Mouse (Mus musculus) brain, adult 2 months (tissue): ENCODE results near the gene Myo1d.

Experiments
- DNase-seq: peaks from one replicate; pipeline ENCODE4 v3.0.0; 2011; ENCODE audit warnings: low read depth, low spot score

Myo1d gene

DNA sequence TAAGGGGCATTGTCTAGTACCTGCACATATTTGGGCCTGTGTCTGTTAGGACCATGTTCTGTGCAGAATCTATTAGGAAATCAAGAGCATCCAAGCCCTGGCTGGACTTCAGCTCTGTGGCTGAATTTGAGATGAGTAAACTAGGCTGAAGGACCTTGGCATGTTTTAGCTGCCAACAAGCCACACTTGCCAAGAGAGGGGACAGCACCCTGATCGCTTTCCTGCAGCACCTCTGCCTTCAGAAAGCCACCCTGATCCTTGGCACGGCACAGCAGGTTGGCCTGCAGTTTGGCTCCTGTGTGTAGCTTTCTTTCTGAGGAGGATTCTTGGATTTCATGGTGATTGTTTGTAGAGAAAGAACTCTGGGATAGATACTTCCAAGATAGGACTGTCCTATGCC is 1.7 kb upstream of the Myo1d start:
- DNase-seq = no peak

DNA sequence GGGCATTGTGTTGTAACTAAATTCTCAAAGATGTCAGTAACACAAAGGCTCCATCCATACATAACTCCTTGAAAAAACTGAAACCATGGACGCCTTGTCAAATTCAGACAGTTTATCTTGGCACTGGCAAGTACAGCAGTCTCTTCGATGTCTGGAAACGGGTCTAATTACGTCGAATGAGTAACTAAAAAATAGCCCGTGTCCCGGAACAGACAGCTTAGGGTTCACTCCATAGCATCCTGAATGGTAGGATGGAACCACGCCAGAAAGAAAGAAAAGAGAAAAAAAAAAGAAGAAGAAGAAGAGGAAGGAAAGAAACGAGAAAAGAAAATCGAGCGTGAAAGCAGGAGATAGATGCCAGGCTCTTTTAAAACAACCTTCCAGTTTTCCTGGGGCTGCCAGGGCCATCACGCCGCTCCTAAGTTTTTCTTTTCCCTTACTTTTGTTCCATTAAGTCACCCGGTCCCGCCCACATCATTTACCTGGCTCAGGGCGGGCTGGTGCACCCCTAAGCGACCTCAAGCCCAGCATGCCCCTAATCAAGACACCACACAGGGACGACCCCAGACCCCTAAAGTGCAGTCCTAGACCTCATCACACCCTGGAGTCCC is 804 bp downstream of the Myo1d start:
- no peak for DNase-seq

DNA sequence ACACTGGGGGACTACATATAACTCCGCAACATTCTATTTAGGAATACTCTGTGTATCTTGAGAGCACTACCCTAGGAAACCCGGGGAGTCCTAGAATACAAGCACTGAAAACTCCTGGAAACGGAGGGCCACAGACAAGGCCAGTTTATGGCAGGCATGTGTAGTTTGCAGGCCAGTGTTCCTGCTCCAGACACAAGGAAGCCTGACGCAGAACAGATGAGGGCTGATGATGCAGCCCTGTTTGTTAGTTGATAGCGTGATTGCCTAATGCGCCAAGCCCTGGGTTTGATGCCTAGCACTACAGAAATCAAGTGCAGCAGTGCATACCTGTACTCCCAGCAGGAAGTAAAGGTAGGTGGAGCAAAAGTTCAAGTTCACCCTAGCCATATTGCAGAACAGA is 1.7 kb downstream of the Myo1d start:
- DNase-seq = peak; percentile 16

DNA sequence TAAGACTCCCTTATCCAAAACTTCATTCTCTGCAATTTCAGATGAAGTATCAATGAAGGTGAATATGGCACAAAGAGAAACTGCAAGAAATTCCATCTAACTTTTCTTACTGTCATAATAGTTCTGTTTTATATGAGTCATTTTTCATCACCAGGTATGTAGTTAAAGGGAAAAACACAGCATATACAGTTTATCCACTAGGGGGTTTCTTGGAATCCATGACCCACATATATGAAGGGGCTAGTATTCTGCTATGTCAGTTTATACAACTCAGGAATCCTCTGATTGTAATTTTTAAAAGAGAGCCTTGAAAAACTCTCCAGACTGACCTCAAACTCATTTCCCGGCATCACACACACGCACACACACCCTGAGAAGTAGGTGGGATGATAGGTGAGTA is 2.1 kb downstream of the Myo1d start:
- no peak for DNase-seq

DNA sequence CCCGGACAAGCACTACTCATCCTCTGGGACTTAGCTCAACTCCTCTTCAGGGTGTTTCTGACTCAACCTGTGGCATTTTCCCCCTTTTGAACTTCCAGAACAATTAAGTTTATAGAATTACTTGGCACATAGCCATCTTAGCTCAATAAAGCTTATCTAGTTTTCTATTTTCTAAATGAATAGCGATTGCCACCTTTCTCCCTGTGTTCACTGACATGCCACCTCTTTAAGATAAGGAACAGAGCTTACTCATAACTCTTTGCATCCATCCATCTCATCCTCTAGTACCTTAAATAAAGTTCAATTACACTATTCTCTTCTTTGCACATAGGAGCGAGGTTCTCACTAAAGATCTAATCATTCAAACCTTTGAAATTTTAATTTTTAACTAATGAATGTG is 4.3 kb downstream of the Myo1d start:
- no peak for DNase-seq

DNA sequence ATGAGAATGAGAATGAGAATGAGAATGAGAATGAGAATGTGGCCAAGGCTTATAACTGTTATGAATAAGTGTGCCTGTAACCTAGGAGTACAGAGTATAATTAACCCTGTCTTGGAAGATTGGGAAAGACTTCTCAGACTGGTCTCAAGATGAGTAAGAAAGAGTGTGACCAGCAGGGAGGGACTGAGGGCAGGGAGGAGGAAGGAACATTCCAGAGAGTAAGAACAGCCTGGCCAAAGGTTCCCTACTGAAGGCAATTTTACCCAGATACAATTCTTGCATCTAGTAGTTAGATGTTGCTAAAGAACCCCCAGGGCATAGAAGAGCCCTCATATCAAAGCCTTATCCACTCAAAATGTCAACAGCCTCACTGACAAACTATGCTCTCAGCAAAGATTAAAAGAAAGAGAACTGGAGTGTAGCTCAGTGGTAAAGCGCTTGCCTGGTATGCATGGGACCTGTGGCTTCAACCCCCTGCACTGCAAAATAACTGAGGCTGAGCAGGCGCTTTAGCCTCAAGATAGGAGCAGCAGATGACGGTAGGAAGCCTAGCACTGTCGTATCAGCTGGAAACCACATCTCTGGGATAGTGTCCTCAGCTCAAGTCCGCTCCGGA is 7.1 kb downstream of the Myo1d start:
- DNase-seq = no peak

DNA sequence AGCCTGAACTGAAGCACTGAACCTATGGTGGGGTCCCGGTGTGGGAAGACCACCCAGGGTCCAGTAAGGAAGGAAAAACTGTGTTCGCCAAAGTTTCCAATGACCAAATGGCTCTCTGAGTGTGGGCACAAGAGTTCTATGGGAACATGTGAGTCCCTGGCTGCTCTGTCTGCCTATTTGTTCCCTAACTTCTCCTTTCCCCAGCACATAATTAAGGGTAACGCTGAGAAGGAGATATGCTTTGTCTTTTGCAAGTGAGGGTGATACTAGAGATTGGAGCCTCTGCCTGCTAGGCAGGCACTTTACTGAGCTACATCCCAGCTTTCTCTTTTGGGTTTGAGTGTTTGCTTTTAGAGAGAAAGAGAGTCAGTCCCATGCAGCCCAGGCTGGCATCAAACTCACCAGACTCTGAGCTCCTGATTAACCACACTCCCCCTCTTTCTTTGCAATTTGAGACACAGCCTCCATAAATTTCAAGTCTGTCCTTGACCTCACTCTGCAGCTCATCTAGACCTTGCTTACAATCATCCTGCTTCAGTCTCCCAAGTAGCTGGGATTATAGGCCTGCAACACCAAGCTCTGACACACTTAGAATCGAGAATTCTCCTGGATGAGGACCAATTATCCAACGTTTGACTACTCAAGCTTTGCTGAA is 8.1 kb downstream of the Myo1d start:
- DNase-seq = no peak

DNA sequence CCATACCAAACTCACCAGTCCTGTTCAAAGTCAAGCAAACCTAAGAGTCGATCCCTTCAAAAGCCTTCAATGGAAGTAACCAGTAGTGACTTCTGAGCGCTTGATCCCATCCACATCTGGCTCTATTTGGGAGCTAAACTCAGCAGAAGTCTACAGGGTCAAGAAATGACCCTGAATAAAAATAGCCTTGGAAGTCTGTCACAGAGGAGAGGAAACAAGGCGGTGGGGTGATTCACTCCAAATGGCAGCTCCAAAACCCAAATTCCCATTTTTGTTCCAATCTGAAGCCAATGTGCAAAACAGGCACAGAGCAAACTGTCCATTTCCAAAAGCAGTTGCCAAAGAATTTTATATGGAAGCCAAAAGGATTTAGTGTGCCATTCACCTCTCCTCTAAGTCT is 8.6 kb downstream of the Myo1d start:
- no peak for DNase-seq

DNA sequence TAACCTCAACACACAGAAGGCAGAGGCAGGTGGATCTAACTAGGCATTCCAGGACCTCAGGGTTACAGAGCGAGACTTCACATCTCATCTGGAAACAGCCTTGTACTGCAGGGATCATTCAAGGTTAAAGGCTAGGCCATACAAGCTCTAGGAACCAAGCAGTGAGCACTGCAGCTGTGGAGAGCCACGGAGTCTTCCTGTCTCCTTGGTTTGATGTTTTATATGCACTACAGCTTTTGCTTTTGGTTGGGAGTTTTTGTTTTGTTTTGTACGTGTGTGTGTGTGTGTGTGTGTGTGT is 12.6 kb downstream of the Myo1d start:
- DNase-seq = no peak

DNA sequence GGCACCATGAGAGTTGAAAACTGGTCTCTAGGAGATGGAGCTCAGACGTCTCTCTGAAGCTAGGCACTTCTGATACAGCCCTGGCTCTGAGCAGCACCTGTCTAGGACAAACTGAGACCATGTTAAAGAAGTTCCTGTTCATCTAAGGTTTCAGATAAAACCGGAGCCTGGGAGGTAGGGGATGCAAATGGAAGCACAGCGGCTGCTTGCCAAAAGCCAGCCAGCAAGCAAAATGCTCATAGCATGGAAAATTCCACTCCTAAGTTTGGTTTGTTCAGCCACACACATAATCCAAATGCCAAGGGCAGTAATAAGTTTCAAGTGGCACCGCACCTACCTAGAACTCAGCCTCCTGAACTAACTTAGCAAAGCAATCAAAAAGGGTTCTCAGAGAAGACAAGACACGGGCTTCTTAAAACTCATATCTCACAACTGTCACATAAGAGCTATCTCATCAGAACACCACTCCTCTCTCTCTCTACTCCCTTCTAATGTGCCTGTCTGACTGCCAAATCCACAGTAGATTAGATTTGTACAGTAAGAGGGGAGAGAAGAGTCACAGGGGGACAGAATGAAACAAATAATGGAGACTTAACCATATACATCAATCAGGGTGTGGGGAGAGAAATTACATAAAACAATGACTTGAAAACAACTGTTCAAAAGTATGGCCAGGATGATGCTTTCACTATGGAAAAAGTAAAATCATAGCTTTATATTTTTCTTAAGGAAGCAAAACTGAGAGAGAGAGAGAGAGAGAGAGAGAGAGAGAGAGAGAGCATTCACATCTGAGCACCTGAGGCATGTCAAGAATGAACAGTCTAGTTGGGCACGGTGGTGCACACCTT is 13.1 kb downstream of the Myo1d start:
- peak; percentile 16 for DNase-seq

DNA sequence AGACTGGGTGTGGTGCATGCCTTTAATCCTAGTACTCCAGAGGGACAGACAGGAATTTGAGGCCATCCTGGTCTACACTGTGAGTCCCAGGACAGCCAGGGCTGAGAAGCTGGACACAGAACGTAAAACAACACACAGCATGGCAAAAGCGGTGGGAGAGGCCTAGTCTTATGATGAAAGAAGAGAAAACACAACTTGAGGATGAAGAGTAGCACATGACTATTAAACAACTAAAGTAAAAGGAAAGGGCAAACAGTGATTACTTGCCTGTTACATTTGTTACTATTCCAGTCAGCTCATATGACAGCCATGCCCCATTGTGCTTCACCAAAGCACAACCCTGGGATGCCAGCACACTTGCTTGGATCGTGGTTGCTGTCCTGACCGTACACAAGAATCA is 13.8 kb downstream of the Myo1d start:
- DNase-seq = no peak

DNA sequence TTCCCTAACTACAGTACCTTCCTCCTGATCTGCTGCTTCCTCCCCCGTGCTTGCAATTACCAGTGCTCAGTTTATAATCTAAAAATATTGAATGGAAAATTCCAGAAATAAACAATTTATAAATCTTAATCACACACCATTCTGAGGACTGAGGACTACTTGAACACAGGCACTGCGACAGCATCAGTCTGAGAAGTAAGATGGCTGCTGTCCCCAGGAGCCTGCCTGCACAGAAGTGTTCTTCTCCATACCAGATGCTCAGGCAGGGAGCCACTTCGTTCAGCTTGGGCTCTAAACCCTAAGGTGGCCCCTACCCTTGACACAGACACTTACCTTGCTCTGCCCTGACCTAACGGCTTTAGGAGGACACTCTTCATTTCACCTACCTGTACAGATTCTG is 17.8 kb downstream of the Myo1d start:
- DNase-seq = no peak

DNA sequence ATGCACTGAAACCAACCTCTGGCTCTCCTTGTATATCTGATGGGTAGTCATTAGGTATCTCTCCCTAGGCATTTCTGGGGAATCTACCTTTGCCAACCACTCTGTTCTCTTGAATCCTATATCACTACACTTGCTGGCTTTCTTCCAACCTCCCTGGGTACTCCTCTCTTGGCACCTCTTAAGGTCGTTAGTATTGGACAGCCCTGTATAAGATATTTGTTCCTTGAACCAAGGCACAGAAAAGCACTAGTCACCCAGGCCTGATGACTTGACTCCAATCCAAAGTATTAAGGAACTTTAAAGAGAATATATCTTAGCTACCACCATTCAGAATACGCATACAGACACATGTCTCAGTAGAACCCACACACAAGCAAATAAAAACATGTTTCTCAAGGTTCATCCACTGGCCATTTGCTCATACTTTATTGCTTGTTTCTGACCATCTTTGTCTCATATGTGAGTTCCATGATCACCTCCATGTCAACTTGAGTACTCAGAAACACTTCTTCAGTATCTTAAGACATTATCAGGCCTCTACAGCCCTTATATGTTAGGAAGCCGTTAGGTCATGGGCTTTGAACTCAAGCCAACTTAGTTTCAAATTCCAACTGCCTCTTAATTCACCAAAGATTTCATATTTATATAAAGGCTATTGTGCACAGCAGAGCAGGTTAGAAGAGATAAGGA is 18.4 kb downstream of the Myo1d start:
- DNase-seq = no peak

DNA sequence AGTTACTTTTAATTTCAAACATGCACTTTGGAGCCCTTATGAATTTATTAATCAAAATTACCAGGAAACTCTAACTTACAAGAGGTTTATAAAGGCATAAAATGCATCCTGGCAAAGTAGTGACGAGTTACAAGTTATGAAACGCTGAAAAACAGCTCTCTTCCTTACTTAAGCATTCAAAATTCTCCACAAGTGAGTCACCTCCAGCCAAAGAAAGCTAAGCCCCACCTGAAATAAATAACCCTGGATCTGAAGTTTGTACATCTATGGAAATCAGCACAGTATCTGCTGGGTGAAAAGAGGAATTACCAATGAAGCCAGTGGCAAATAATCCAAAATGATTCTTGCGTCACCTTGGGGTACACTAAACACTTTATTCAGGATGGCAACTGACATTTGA is 20.8 kb downstream of the Myo1d start:
- DNase-seq = no peak

DNA sequence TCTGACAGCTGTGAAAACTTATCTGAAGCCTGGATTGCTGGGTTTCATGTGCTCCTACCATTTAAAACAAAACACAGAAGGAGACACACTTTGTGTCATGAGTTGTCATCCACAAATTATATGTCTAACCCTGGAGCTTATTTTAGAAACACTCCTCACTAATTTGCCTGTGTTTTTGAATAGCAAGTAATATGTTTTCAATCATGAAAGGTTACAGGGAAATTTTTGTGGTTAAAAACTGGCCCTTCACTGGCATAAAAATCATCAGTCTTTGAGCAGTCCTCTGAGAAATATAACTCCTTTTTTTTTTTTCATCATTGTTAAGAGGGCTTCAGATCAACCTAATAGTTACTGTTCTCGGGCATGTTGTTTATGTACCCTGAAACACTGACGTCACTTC is 25.6 kb downstream of the Myo1d start:
- no peak for DNase-seq

DNA sequence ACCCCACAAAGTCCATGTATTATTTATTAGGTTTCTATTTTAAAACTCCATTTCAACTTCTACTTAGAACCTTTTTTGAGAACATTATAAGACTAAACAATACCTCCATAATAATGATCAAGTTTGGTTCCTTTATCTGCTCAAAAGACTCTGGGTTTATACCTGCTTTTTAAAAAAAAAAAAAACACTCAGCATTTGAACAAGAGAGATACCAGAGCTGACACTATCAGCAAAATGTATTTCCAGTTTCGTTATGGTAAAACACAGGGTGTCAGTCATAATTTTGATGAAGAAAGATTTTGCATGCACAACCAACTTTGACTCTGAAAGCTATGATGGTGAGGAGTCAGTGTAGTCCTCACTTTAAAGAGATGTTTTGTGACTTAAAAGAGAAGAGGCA is 28.7 kb downstream of the Myo1d start:
- no peak for DNase-seq

DNA sequence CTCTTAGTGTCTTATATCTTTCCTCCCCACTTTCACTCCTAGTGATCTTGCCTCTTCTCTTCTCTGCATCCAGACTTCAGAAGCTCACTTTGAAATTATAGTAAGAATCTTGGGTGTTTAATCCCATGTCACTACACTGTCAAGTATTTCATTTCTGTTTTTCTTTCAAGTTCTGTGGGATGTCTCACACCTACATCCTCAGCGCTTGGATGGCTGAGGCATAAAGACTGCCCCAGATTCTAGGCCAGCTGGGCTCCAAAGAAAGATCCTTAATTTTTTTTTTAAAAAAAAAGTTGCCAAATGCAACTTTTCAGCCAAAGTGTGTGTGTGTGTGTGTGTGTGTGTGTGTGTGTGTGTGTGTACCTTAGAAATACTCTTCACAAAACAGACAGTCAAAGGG is 30.6 kb downstream of the Myo1d start:
- peak; percentile 61 for DNase-seq

DNA sequence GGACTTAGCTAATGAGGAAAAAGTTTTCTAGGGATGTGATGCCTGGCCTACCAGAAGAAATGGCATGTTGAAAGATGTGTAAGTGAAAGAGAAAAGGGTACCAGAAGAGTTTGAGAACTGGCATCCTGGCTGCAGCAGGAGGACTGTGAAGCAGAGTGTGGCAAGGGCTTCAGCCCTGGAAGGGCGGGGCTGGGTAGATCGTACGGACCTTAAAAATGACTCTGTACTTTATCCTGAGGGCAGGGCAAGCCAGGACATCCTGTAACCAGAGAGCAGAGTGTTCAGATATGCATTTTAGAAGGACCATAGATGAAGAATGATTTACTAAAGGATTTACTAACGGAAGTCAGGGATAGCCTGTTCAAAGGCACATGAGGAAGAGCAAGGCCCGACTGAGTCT is 34.4 kb downstream of the Myo1d start:
- no peak for DNase-seq

DNA sequence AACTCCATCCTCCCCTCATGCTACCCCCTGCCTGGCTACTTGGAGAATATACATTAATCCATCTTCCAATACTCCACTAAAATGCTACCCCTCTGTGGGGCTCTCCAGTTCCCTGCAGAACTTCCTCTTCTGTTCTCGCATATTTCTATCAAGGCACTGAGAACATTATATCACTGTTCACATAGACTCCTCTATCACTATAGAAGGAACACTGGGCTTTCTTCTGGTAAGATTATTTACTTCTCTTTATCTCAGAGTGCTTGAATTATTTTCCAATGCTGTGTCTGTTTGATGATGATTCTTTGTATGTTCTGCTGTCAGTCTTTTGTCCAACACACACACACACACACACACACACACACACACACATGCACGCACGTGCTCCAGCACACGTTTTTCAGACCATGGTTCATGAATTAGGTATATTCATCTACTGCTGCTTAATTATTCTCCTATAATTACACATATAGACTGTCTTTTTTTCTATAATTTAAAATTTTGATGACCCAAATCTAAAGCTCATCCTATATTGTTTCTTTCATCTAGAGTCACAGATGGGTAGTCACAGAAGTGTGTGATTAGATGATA is 35.9 kb downstream of the Myo1d start:
- no peak for DNase-seq

DNA sequence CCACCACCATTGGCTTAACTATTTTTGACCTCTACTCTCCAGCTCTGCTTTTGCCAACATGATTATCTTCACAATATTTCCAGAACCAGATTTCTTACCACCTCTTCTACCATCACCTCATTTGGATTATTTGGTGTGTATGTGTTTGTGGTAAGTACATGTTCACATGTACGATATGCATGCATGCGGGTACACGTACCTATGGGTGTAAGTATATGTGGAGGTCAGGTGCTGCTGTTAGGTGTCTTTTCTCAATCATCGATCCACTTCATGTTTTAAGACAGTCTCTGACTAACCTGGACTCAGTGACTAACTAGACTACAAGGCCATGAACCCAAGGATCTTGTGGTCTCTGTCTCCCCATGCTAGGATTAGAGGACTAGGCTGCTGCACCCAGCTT is 37.4 kb downstream of the Myo1d start:
- DNase-seq = no peak

DNA sequence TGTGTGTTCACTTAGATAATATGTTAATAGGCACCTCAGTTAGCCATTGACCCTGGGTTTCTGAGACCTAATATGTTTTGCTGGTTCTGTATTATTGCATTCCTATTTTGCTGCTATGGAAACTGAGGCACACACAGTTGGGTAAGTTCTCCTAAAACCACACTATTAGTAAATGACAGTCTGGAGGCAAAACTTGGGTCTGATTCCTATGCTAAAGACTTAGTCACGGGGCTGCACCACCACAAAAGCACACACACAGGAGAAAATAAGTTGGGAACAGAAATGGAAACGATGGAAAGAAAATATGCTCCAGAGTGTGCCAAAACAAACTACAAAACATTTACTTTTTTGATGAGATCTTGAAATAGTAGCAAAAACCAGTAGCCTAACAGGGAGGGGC is 45.1 kb downstream of the Myo1d start:
- DNase-seq = no peak

DNA sequence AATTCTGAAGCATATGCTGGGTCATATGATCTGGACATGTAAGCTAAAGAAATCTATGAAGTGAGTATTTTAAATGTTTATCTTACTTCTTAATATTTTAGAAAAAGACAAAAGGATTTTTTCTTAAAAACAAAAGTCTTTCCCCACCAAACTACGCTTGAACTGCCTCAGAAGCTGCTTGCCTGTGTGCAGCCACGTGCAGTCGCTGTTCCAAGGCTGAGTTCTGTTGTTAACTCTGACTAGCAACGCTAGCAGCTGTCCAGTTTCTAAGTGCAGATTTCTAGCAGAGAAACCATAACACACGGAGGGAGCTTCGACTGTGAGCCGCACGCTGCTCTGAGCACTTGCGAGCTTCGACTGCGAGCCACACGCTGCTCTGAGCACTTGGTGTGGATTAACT is 55.1 kb downstream of the Myo1d start:
- DNase-seq = peak; percentile 70
